Mouse (Mus musculus): ENCODE measurements around the gene Plekhh3.
"Not testable (repeated sequence)": the region's sequence is repeated elsewhere in the genome, so short reads cannot be mapped to it uniquely, and the experiment has no call there.

The Plekhh3 gene

GRCm38 (mm10) chr11:101170354-101170810 lies 769 bp downstream of the Plekhh3 start, which contains the start of gene Cntnap1:
Gene Cntnap1 (plus strand): TSS chr11:101170523.
- DNase-seq, result peak; percentile 66 to 70

GRCm38 (mm10) chr11:101169301-101170107 lies 1.6 kb downstream of the Plekhh3 start:
- peak in 1 of 2 experiments; percentile 56 for DNase-seq

GRCm38 (mm10) chr11:101168301-101168980 lies 2.7 kb downstream of the Plekhh3 start:
- DNase-seq, result no peak

- no peak for DNase-seq
These were observed 3.2 kb downstream of the Plekhh3 start for GRCm38 (mm10) chr11:101167963-101168300.

GRCm38 (mm10) chr11:101167211-101167962 lies 3.8 kb downstream of the Plekhh3 start:
- no peak for DNase-seq

- no peak for DNase-seq
These were observed 4.8 kb downstream of the Plekhh3 start for GRCm38 (mm10) chr11:101166357-101166756.

GRCm38 (mm10) chr11:101164677-101165580 lies 6.2 kb downstream of the Plekhh3 start:
- no peak for DNase-seq

- no peak for DNase-seq
These were observed 6.8 kb downstream of the Plekhh3 start for GRCm38 (mm10) chr11:101164351-101164665.

- DNase-seq, result peak in 1 of 2 experiments; percentile 33
These were observed 7.4 kb downstream of the Plekhh3 start for GRCm38 (mm10) chr11:101163476-101164350.

GRCm38 (mm10) chr11:101162772-101163171 lies 8.4 kb downstream of the Plekhh3 start:
- DNase-seq, result no peak

GRCm38 (mm10) chr11:101162301-101162700 lies 8.8 kb downstream of the Plekhh3 start:
- DNase-seq, result no peak

- DNase-seq, result no peak
These were observed 9.6 kb downstream of the Plekhh3 start for GRCm38 (mm10) chr11:101161551-101161950.

- DNase-seq, result not testable (repeated sequence)
These were observed 10.1 kb downstream of the Plekhh3 start for GRCm38 (mm10) chr11:101160981-101161505.

- DNase-seq, result not testable (repeated sequence)
These were observed 11.0 kb downstream of the Plekhh3 start for GRCm38 (mm10) chr11:101160151-101160550.

- peak; percentile 80 to 83 for DNase-seq
These were observed 15.3 kb downstream of the Plekhh3 start, which contains the start of gene Tubg2 for GRCm38 (mm10) chr11:101155728-101156371. Gene Tubg2 (plus strand): TSS chr11:101155907.

GRCm38 (mm10) chr11:101155151-101155550 lies 16.0 kb downstream of the Plekhh3 start:
- DNase-seq, result no peak

- no peak for DNase-seq
These were observed 16.5 kb downstream of the Plekhh3 start for GRCm38 (mm10) chr11:101154648-101155047.

- DNase-seq, result no peak
These were observed 18.3 kb downstream of the Plekhh3 start for GRCm38 (mm10) chr11:101152825-101153224.

GRCm38 (mm10) chr11:101151063-101151462 lies 20.1 kb downstream of the Plekhh3 start:
- DNase-seq, result no peak
